Mouse (Mus musculus) intestine, embryonic 15.5 days (tissue): ENCODE measurements around the gene Lpin3. TPM values are rescaled to one million over a fixed set of nuclear protein-coding genes. Genes with fewer than 3 reads are reported as not detected.

ENCODE experiments used
- ATAC-seq: fragments of 200-750 bp; cut with Nextera tagmentation; 2 replicates; pipeline ENCODE4 v1.8.0; 2017; ENCODE audit warnings: moderate TSS enrichment, moderate library complexity
- H3K27ac ChIP-seq: fragments of 300-500 bp; sonication (generic); 2 replicates; pipeline ENCODE4 v1.5.1; 2015; ENCODE audit warnings: mild to moderate bottlenecking, inconsistent platforms
- H3K27me3 ChIP-seq: fragments of 300-500 bp; sonication (generic); replicated peaks from 2 replicates; pipeline ENCODE4 v1.6.1; 2015; ENCODE audit warnings: inconsistent platforms
- H3K36me3 ChIP-seq: fragments of 300-500 bp; sonication (generic); 2 replicates; pipeline ENCODE4 v1.6.1; 2015; ENCODE audit warnings: inconsistent platforms
- H3K4me1 ChIP-seq: fragments of 300-500 bp; sonication (generic); replicated peaks from 2 replicates; pipeline ENCODE4 v1.6.1; 2015; ENCODE audit warnings: inconsistent platforms
- H3K4me2 ChIP-seq: fragments of 300-500 bp; sonication (generic); replicated peaks from 2 replicates; pipeline ENCODE4 v1.6.1; 2015; ENCODE audit warnings: mild to moderate bottlenecking, inconsistent platforms
- H3K4me3 ChIP-seq: fragments of 300-500 bp; sonication (generic); replicated peaks from 2 replicates; pipeline ENCODE4 v1.5.1; 2015; ENCODE audit warnings: inconsistent platforms
- H3K9ac ChIP-seq: fragments of 300-500 bp; sonication (generic); 2 replicates; pipeline ENCODE4 v1.6.1; 2015; ENCODE audit warnings: inconsistent platforms
- H3K9me3 ChIP-seq: fragments of 300-500 bp; sonication (generic); 2 replicates; pipeline ENCODE4 v1.6.1; 2016; ENCODE audit warnings: inconsistent platforms
- WGBS: fragments of 180-500 bp; shearing (Covaris S2); methylation state at CpG from one replicate; pipeline ENCODE4 v1.1.7; 2015; 5-methylcytosine and 5-hydroxymethylcytosine counted together
- polyA plus RNA-seq: library from polyadenylated mRNA; unstranded; fragments of >200 nt; fragmentation: Nextera tagmentation; extraction: Ambion mirVana; gene quantifications from 2 replicates; pipeline ENCODE4 v1.2.1, GENCODE M21; 2015

Lpin3 gene
- polyA plus RNA-seq, 1 experiment from 2014 or later: 7.6 TPM

GRCm38 (mm10) chr2:160916714-160917113, 36.2 kb downstream of the Lpin3 start:
- Histone ChIP-seq H3K27ac (peak overlapping the region; percentile 49), H3K4me3 (no peak overlapping the region), H3K4me1 (peaks cover 20% of the 10 kb centered on the region), H3K36me3 (no peaks in the 10 kb centered on the region), H3K9me3 (no peaks in the 10 kb centered on the region), H3K27me3 (peaks cover 15% of the 10 kb centered on the region), H3K4me2 (no peak overlapping the region), H3K9ac (no peak overlapping the region)
- WGBS: 84% methylated on average over 8 of the region's 8 CpGs
- no peak for ATAC-seq

GRCm38 (mm10) chr2:160917313-160917712, 36.8 kb downstream of the Lpin3 start:
- Histone ChIP-seq H3K27me3 (peaks cover 9% of the 10 kb centered on the region), H3K9ac (no peak overlapping the region), H3K4me2 (no peak overlapping the region), H3K27ac (no peak overlapping the region), H3K4me1 (peaks cover 16% of the 10 kb centered on the region), H3K4me3 (no peak overlapping the region), H3K36me3 (no peaks in the 10 kb centered on the region), H3K9me3 (no peaks in the 10 kb centered on the region)
- ATAC-seq: no peak
- 91% methylated on average over 3 of the region's 3 CpGs for WGBS

- Histone ChIP-seq H3K9ac (no peak overlapping the region), H3K4me1 (peaks cover 11% of the 10 kb centered on the region), H3K4me3 (no peak overlapping the region), H3K4me2 (no peak overlapping the region), H3K9me3 (no peaks in the 10 kb centered on the region), H3K27me3 (no peaks in the 10 kb centered on the region; the same call in 1 of the 2 replicates), H3K27ac (no peak overlapping the region), H3K36me3 (no peaks in the 10 kb centered on the region)
- no peak for ATAC-seq
- whole genome bisulfite sequencing: 65% methylated on average over 8 of the region's 8 CpGs
These were observed 37.9 kb downstream of the Lpin3 start for GRCm38 (mm10) chr2:160918154-160918929.

- H3K4me3 ChIP-seq: no peak overlapping the region
- H3K27ac ChIP-seq: no peak overlapping the region
- H3K9me3 ChIP-seq: no peaks in the 10 kb centered on the region
- no peak overlapping the region for H3K9ac ChIP-seq
- no peak overlapping the region for H3K4me2 ChIP-seq
- peaks cover 11% of the 10 kb centered on the region for H3K4me1 ChIP-seq
- ATAC-seq: no peak
- WGBS: 85% methylated on average over 2 of the region's 2 CpGs
- no peaks in the 10 kb centered on the region for H3K36me3 ChIP-seq
- no peaks in the 10 kb centered on the region for H3K27me3 ChIP-seq
These were observed 38.4 kb downstream of the Lpin3 start for GRCm38 (mm10) chr2:160918930-160919215.

- H3K9ac ChIP-seq: no peak overlapping the region
- peak; percentile 55; the same call in 1 of the 2 replicates for ATAC-seq
- H3K27ac ChIP-seq: peak overlapping the region; percentile 13; the same call in 1 of the 2 replicates
- no peak overlapping the region for H3K4me2 ChIP-seq
- no peaks in the 10 kb centered on the region for H3K36me3 ChIP-seq
- no peaks in the 10 kb centered on the region for H3K4me1 ChIP-seq
- no peaks in the 10 kb centered on the region for H3K9me3 ChIP-seq
- no peaks in the 10 kb centered on the region for H3K27me3 ChIP-seq
- 51% methylated on average over 7 of the region's 7 CpGs for WGBS
- H3K4me3 ChIP-seq: no peak overlapping the region
These were observed 40.8 kb downstream of the Lpin3 start for GRCm38 (mm10) chr2:160921285-160921684.

GRCm38 (mm10) chr2:160925203-160925602, 44.7 kb downstream of the Lpin3 start:
- no peak overlapping the region for H3K9ac ChIP-seq
- no peaks in the 10 kb centered on the region for H3K36me3 ChIP-seq
- WGBS: 70% methylated on average over 9 of the region's 9 CpGs
- H3K9me3 ChIP-seq: no peaks in the 10 kb centered on the region
- no peak overlapping the region for H3K27ac ChIP-seq
- H3K4me3 ChIP-seq: no peak overlapping the region
- no peak overlapping the region for H3K4me2 ChIP-seq
- no peaks in the 10 kb centered on the region for H3K27me3 ChIP-seq
- ATAC-seq: no peak
- no peaks in the 10 kb centered on the region for H3K4me1 ChIP-seq

GRCm38 (mm10) chr2:160931378-160931777, 50.9 kb downstream of the Lpin3 start:
- H3K4me1 ChIP-seq: peaks cover 5% of the 10 kb centered on the region; the same call in 1 of the 2 replicates
- WGBS: 94% methylated on average over 5 of the region's 5 CpGs
- H3K27me3 ChIP-seq: no peaks in the 10 kb centered on the region
- H3K9ac ChIP-seq: no peak overlapping the region
- no peak overlapping the region for H3K4me3 ChIP-seq
- H3K27ac ChIP-seq: no peak overlapping the region
- no peak for ATAC-seq
- no peaks in the 10 kb centered on the region for H3K36me3 ChIP-seq
- no peak overlapping the region for H3K4me2 ChIP-seq
- no peaks in the 10 kb centered on the region for H3K9me3 ChIP-seq

- no peak overlapping the region for H3K9ac ChIP-seq
- no peaks in the 10 kb centered on the region for H3K27me3 ChIP-seq
- H3K4me3 ChIP-seq: no peak overlapping the region
- H3K4me1 ChIP-seq: peaks cover 5% of the 10 kb centered on the region; the same call in 1 of the 2 replicates
- 47% methylated on average over 8 of the region's 8 CpGs for WGBS
- no peak overlapping the region for H3K4me2 ChIP-seq
- no peak for ATAC-seq
- H3K27ac ChIP-seq: no peak overlapping the region
- H3K36me3 ChIP-seq: no peaks in the 10 kb centered on the region
- H3K9me3 ChIP-seq: no peaks in the 10 kb centered on the region
These were observed 51.9 kb downstream of the Lpin3 start for GRCm38 (mm10) chr2:160932325-160932724.

- Histone ChIP-seq H3K27me3 (no peaks in the 10 kb centered on the region), H3K36me3 (no peaks in the 10 kb centered on the region), H3K27ac (no peak overlapping the region), H3K9me3 (no peaks in the 10 kb centered on the region), H3K4me1 (peaks cover 5% of the 10 kb centered on the region; the same call in 1 of the 2 replicates), H3K4me2 (no peak overlapping the region), H3K4me3 (no peak overlapping the region), H3K9ac (no peak overlapping the region)
- WGBS: 54% methylated on average over 3 of the region's 3 CpGs
- ATAC-seq: no peak
These were observed 52.5 kb downstream of the Lpin3 start for GRCm38 (mm10) chr2:160932981-160933380.

GRCm38 (mm10) chr2:160933890-160934289, 53.4 kb downstream of the Lpin3 start:
- ATAC-seq: no peak
- no peaks in the 10 kb centered on the region for H3K36me3 ChIP-seq
- H3K27ac ChIP-seq: no peak overlapping the region
- WGBS: 63% methylated on average over 5 of the region's 5 CpGs
- peaks cover 5% of the 10 kb centered on the region; the same call in 1 of the 2 replicates for H3K4me1 ChIP-seq
- H3K4me2 ChIP-seq: no peak overlapping the region
- no peaks in the 10 kb centered on the region for H3K27me3 ChIP-seq
- no peak overlapping the region for H3K9ac ChIP-seq
- H3K9me3 ChIP-seq: no peaks in the 10 kb centered on the region
- no peak overlapping the region for H3K4me3 ChIP-seq

- 77% methylated on average over 4 of the region's 4 CpGs for WGBS
- H3K9ac ChIP-seq: no peak overlapping the region
- H3K9me3 ChIP-seq: no peaks in the 10 kb centered on the region
- H3K27me3 ChIP-seq: no peaks in the 10 kb centered on the region
- no peak overlapping the region for H3K4me3 ChIP-seq
- H3K27ac ChIP-seq: no peak overlapping the region
- no peak for ATAC-seq
- H3K4me2 ChIP-seq: no peak overlapping the region
- H3K4me1 ChIP-seq: peaks cover 5% of the 10 kb centered on the region; the same call in 1 of the 2 replicates
- no peaks in the 10 kb centered on the region for H3K36me3 ChIP-seq
These were observed 54.0 kb downstream of the Lpin3 start for GRCm38 (mm10) chr2:160934451-160934850.

- WGBS: 51% methylated on average over 17 of the region's 17 CpGs
- no peak overlapping the region for H3K27ac ChIP-seq
- no peak overlapping the region for H3K4me3 ChIP-seq
- no peak overlapping the region for H3K9ac ChIP-seq
- ATAC-seq: no peak
- no peaks in the 10 kb centered on the region for H3K36me3 ChIP-seq
- no peaks in the 10 kb centered on the region for H3K9me3 ChIP-seq
- H3K4me2 ChIP-seq: no peak overlapping the region
- no peaks in the 10 kb centered on the region for H3K27me3 ChIP-seq
- H3K4me1 ChIP-seq: 0 out of 2 replicates have a peak, but pooled peaks cover 9% of the 10 kb centered on the region
These were observed 60.6 kb downstream of the Lpin3 start for GRCm38 (mm10) chr2:160940930-160941709.
